Mouse (Mus musculus) macrophage (primary cell): ENCODE measurements around the gene Nudt17. TPM values are rescaled to one million over a fixed set of nuclear protein-coding genes. Genes with fewer than 3 reads are reported as not detected.
"Not testable (repeated sequence)": the region's sequence is repeated elsewhere in the genome, so short reads cannot be mapped to it uniquely, and the experiment has no call there.

Experiments
- H3K27ac ChIP-seq: fragments of 350-480 bp; formaldehyde crosslinking; 2 replicates; pipeline ENCODE4 v1.9.0; 2021
- H3K36me3 ChIP-seq: fragments of 350-480 bp; formaldehyde crosslinking; 2 replicates; pipeline ENCODE4 v1.9.0; 2021; ENCODE audit errors: inconsistent target
- H3K4me3 ChIP-seq: fragments of 350-480 bp; formaldehyde crosslinking; 2 replicates; pipeline ENCODE4 v1.9.0; 2021; ENCODE audit errors: inconsistent target
- H3K79me2 ChIP-seq: fragments of 350-480 bp; formaldehyde crosslinking; 2 replicates; pipeline ENCODE4 v1.9.0; 2021; ENCODE audit errors: inconsistent target
- WGBS: methylation state at CpG from one replicate; pipeline ENCODE4 v1.1.7; 2026; ENCODE audit warnings: inconsistent platforms; ENCODE audit not compliant: missing documents; 5-methylcytosine and 5-hydroxymethylcytosine counted together
- polyA plus RNA-seq: library from polyadenylated mRNA; stranded (reverse); fragments of 250-400 nt; gene quantifications from 3 replicates; pipeline ENCODE4 v1.2.4, GENCODE M21; 2018; ENCODE audit warnings: inconsistent platforms
- total RNA-seq, 78 experiments: library from RNA; depleted of rRNA; stranded (reverse); fragments of 250-400 nt; gene quantifications; 1 replicate in 9 of 78; 2 replicates in 24 of 78; 3 replicates in 43 of 78; 4 replicates in 2 of 78; pipeline ENCODE4 v1.2.4; 2018; ENCODE audit warnings: inconsistent platforms in 56 of 78

Gene Nudt17
- total RNA-seq (2018; cell fraction: chromatin; rRNA removed) = 10 to 100 TPM in 3 of 26 experiments, 1 to 10 TPM in 10, under 1 TPM in 8, not detected in 5; 0.58 to 79.2 (median 1.6) TPM
- 1 to 10 TPM in 2 of 26 experiments, under 1 TPM in 23, not detected in 1; 0.14 to 3.4 (median 0.35) TPM for total RNA-seq (2018; cell fraction: cytosol; rRNA removed)
- total RNA-seq (2018; cell fraction: nucleus; rRNA removed) = 10 to 100 TPM in 2 of 26 experiments, 1 to 10 TPM in 15, under 1 TPM in 9; 0.51 to 71.5 (median 1.2) TPM
- polyA plus RNA-seq = 0.20 TPM in 1 of 3 replicates, not detected in the others

DNA sequence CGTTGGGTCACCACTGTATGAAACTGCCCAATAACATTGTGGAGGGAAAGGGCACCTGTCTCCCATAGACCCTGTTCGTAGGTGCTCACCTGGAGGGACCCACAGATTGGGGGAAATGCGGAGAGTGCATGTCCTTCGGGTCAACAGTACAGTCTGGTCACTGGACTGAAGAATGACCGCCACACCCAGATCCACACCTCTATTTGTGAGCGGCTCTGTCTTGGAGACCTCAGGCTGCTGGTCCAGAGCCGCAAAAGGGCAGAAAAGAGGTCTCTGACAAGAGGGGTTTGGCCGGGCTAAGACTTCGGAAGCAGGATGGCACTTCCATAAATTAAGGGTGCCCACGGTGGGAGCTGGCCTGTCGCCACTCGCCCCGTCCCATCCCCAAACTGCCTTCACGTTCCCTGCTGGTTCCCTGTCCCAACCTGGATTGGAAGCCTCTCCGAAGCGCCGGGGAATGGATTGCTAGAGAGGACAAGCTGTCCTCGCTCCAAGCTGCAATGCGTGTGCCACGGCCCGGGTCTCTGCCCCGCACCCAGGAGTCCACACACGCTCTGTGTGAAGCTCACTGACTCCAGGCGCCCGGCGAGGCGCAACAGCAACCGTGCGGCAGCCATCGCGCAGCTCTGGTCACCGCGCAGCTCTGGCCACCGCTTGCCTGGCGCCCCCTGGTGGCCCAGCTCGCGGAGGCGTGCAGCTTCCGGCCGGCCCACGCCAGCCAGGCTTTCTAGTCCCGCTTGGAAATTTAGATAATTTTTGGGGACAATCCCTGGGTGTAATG is at the start of gene Nudt17:
TSS of gene Nudt17 (minus strand) at position 660 of the 781 bp plus-strand sequence.
- H3K79me2 ChIP-seq = no peaks in the 10 kb centered on the region
- 9% methylated on average over 41 of the region's 42 CpGs for WGBS
- no peak within 1 kb of the TSS for H3K4me3 ChIP-seq
- no peak within 1 kb of the TSS for H3K27ac ChIP-seq
- peaks cover 54% of the 10 kb centered on the region for H3K36me3 ChIP-seq

DNA sequence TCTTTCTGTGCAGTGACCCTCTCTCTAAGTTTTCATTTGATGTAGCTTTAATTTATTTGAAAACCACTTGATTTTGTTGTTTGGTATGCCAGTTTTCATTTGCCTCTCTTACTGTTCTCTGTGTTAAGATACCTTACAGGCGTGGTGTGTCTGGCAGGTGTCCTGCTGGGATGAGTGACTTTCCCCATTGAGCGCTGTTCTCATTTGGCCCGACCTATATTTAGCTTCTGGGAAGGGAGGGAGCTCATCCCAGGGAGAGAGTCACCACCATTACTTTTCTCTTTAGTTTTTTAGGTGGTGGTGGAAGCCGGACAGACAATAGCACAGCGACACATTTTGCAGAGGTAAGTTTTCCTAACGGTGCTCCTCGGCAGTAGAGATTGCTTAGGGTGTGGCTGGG is 49.3 kb upstream of the Nudt17 start:
- no peak overlapping the region for H3K27ac ChIP-seq
- H3K79me2 ChIP-seq = peaks cover 95% of the 10 kb centered on the region
- H3K4me3 ChIP-seq = no peak overlapping the region
- peaks cover 13% of the 10 kb centered on the region; the same call in 1 of the 2 replicates for H3K36me3 ChIP-seq
- 93% methylated on average over 6 of the region's 7 CpGs for WGBS

DNA sequence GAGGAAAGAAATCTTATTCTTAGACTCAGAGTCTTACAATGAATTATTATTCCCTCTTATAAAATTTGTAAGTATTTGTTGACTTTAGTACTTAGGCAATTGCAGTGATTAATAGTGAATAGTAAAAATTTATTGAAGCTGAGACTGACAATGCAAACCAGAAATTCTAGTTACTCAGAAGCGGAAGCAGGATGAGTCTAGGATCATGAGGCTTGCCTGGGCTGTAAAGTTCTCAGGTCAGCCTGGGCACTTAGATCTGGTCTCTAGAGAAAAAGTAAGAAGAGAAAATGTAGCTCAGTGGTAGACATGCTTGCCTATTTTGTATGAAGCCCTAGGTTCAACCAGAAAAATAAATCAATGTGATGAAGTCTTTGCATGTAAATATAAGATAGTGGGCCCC is 47.6 kb upstream of the Nudt17 start:
- H3K27ac ChIP-seq = no peak overlapping the region
- H3K79me2 ChIP-seq = peaks cover 90% of the 10 kb centered on the region
- H3K4me3 ChIP-seq = no peak overlapping the region
- WGBS = 85% methylated on average over 1 of the region's 1 CpGs
- 0 out of 2 replicates have a peak, but pooled peaks cover 13% of the 10 kb centered on the region for H3K36me3 ChIP-seq

GRCm38 (mm10) chr3:96746829-96747228 is 38.5 kb upstream of the Nudt17 start:
- Histone ChIP-seq H3K79me2 (peaks cover 93% of the 10 kb centered on the region), H3K36me3 (peaks cover 6% of the 10 kb centered on the region; the same call in 1 of the 2 replicates), H3K27ac (no peak overlapping the region), H3K4me3 (no peak overlapping the region)
- WGBS = 6% methylated on average over 1 of the region's 1 CpGs

DNA sequence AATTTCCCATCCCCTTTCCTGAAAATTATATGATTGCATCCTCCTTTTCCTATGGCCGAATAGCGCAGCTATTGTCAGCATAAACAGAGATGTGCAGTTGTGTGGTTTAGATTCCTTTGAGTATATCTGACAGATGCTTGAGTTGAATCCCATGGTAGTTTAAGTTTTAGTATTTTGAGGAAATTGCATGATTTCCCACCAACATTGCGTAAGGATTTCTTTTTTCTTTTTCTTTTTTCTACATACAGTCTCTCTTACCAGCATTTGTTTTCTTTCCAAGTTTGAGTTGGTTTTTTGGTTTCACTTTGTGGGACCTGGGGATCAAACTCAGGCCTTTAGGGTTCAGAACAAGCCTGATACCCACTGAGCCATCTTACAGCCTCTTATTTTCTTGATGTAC is 36.0 kb upstream of the Nudt17 start:
- peaks cover 100% of the 10 kb centered on the region for H3K79me2 ChIP-seq
- H3K27ac ChIP-seq = peak overlapping the region; percentile 8; the same call in 1 of the 2 replicates
- WGBS = 27% methylated on average over 3 of the region's 3 CpGs
- no peak overlapping the region for H3K4me3 ChIP-seq
- peaks cover 6% of the 10 kb centered on the region; the same call in 1 of the 2 replicates for H3K36me3 ChIP-seq

GRCm38 (mm10) chr3:96740279-96740678 is 31.9 kb upstream of the Nudt17 start:
- H3K79me2 ChIP-seq = peaks cover 100% of the 10 kb centered on the region
- H3K27ac ChIP-seq, H3K4me3 ChIP-seq, H3K36me3 ChIP-seq: not testable (repeated sequence)

GRCm38 (mm10) chr3:96737995-96738394 is 29.6 kb upstream of the Nudt17 start:
- H3K36me3 ChIP-seq = no peaks in the 10 kb centered on the region
- WGBS = 100% methylated on average over 1 of the region's 1 CpGs
- H3K4me3 ChIP-seq = no peak overlapping the region
- H3K27ac ChIP-seq = no peak overlapping the region
- H3K79me2 ChIP-seq = peaks cover 100% of the 10 kb centered on the region

DNA sequence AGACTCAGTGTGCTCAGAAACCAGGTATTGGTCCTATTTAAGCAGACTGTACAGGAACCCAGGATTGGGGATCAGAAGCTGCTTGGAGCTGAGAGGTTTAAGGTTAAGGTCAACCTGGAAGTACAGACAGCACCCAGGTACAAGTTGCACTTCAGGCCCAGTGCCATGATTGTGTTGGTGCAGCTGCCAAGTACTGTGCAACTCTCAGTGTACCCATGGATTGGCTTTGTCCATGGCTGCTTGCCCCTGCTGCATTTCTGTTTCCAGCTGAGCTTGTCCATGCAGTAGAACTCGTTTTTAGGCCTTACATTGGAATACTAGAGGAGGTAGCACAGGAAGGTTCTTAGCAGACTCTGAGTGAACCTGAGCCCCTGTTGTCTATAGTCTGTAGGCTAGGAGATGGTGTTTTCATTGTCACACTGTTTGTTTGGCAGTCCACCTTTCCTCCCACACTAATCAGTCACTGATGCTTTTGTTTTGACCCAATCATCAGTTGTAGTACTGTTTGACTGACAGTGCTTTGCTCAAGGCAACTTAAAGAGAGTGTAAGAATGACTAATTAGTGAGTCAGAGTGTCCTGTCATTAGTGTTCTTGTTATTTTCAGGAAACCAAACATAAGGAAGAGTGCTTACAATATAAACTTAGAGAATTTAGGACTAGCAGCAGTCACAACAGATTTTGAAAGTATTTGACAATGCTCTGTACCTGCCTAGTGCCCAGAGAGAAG is 28.8 kb upstream of the Nudt17 start:
- WGBS = 100% methylated on average over 1 of the region's 1 CpGs
- H3K36me3 ChIP-seq = no peaks in the 10 kb centered on the region
- no peak overlapping the region for H3K27ac ChIP-seq
- H3K79me2 ChIP-seq = peaks cover 100% of the 10 kb centered on the region
- H3K4me3 ChIP-seq = no peak overlapping the region

- no peak overlapping the region for H3K27ac ChIP-seq
- peaks cover 100% of the 10 kb centered on the region for H3K79me2 ChIP-seq
- H3K4me3 ChIP-seq = no peak overlapping the region
- WGBS = 94% methylated on average over 2 of the region's 2 CpGs
- H3K36me3 ChIP-seq = no peaks in the 10 kb centered on the region
Observed at GRCm38 (mm10) chr3:96735200-96735599, 26.8 kb upstream of the Nudt17 start.

DNA sequence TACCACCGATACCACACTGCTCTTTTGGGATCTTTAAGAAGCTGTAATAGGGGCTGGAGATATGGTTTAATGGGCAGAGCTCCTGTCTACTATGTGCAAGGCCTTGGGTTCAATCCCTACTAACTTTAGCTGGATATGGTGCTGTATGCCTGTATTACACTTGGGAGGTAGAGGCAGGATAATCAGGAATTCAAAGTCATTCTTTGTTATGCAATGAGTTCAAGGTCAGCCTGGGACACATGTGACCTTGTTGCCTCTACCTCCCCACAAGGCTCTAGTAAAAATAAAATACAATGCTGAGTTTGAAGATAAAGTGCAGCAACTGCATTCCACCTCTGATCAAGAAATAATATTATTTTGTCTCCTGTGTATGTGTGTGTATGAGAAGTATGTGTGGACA is 25.6 kb upstream of the Nudt17 start:
- Histone ChIP-seq H3K36me3 (no peaks in the 10 kb centered on the region), H3K79me2 (peaks cover 100% of the 10 kb centered on the region), H3K4me3 (no peak overlapping the region), H3K27ac (no peak overlapping the region)
- WGBS = 100% methylated on average over 1 of the region's 1 CpGs

DNA sequence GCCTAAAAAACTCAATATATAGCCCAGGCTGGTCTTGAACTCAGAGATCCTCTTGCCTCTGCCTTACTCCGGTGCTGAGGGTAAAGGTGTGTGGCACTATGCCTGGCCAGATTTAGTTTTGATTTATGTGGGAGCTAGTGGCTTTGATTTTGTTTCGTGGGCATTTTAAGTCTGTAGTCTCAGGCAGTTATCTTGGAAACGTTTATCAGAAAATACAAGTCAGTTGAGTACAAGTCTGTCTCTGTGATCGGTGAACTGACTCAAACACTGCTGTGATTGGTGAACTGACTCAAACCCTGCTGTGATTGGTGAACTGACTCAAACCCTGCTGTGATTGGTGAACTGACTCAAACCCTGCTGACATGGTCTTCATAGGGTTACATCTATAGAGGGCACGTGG is 22.4 kb upstream of the Nudt17 start:
- Histone ChIP-seq H3K27ac (peak overlapping the region; percentile 17), H3K4me3 (no peak overlapping the region)
- 84% methylated on average over 5 of the region's 5 CpGs for WGBS

GRCm38 (mm10) chr3:96729403-96729784 is 21.0 kb upstream of the Nudt17 start:
- peak overlapping the region; percentile 97 for H3K4me3 ChIP-seq
- H3K36me3 ChIP-seq = no peaks in the 10 kb centered on the region
- H3K79me2 ChIP-seq = peaks cover 96% of the 10 kb centered on the region
- 52% methylated on average over 3 of the region's 3 CpGs for WGBS
- peak overlapping the region; percentile 91; the same call in 1 of the 2 replicates for H3K27ac ChIP-seq

More for the DNA sequence above, 22.4 kb upstream of the Nudt17 start:
- no peaks in the 10 kb centered on the region for H3K36me3 ChIP-seq
- peaks cover 96% of the 10 kb centered on the region for H3K79me2 ChIP-seq

DNA sequence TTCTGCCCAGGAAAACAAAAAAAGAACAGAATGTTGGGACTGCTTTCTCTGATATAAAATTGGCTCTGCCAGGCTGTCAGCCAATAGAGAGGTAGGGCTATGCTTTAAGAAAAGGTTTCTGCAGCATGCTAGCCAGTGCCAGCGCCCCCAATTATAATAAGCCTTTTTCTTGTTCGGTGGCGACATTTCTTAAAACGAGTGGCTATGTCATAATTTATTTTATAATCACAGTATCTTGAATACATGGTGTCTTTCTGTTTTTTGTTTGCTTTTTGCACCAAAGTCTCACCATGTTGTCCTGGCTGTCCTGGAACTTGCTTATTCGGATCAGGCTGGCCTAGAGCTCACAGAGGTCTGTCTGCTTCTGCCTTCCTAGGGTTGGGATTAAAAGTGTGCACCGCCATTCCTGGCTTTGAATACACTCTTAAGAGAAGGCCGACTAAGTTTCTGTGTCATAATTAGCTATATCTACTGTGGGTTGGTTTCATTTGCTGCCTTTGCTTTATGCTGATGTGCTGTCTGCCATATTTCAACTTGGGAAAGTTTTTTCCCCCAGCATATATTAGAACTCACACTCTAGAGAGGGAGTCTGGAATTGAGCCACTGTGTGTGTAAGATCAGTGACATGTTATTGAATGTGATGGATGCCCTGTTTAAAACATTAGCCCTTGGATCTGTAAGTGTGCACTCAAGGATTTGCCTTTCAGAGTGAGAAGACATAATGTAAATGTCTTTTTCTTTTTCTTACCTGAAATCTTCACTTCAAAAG is 20.5 kb upstream of the Nudt17 start:
- H3K79me2 ChIP-seq = peaks cover 94% of the 10 kb centered on the region
- WGBS = 43% methylated on average over 7 of the region's 7 CpGs
- H3K36me3 ChIP-seq = peaks cover 1% of the 10 kb centered on the region; the same call in 1 of the 2 replicates
- peak overlapping the region; percentile 91 for H3K27ac ChIP-seq
- H3K4me3 ChIP-seq = peak overlapping the region; percentile 97
